ENCODE assay signal across 38 mouse cellular contexts in the genomic region with DNA sequence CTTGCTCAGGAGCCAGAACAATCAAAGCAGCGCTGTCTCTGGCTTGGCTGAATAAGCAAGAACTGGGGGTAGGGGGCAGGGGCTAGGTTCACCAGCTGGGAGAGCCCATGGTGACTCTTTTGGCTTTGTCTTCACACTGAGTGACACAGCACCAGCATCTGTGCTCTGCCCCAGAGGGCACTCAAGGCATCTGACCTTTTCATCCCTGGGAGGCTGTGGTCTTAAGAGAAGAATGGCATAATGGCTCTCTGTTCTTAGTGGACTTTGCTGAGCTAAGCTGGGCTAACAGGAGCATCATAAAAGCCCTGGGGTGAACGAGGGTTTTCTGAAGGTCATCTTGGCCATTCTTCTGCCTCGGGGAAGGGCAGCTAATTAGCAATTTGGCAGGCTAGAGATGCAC. TPM values are rescaled to one million over a fixed set of nuclear protein-coding genes. Genes with fewer than 3 reads are reported as not detected.
DNase-seq lines count a peak whose midpoint lies in the region; ATAC-seq and TF ChIP-seq lines count a peak whose summit lies in the region.
"Had no signal": no experiment of that assay in that cellular context is flagged by ENCODE, and none has a peak within 500 bp of the region (broad histone marks: within the 10 kb centered on the region; RNA-seq: fewer than 3 reads in every experiment).

No protein-coding gene starts in this region.

- no peaks in the 10 kb centered on the region for H3K27me3 ChIP-seq in hindbrain, embryonic 11.5 days (ENCODE audit: control insufficient read depth, insufficient read depth, low read length)
- H3K27me3 ChIP-seq in hindbrain, postnatal 0 days (ENCODE audit: insufficient read depth, low read length) = no peaks in the 10 kb centered on the region
- H3K27me3 ChIP-seq in limb, embryonic 10.5 days (ENCODE audit: low read depth, poor library complexity, severe bottlenecking) = no peaks in the 10 kb centered on the region
- H3K27me3 ChIP-seq: embryonic facial prominence, embryonic 12.5 days; forebrain, embryonic 15.5 days; heart, embryonic 12.5 days; hindbrain, embryonic 15.5 days; intestine, embryonic 15.5 days; limb, embryonic 12.5 days; midbrain, embryonic 13.5 days; neural tube, embryonic 12.5 days had no signal

- no peaks in the 10 kb centered on the region for H3K4me1 ChIP-seq in hindbrain, embryonic 11.5 days (replicated peaks; ENCODE audit: control insufficient read depth, insufficient read depth, low read length)
- H3K4me1 ChIP-seq in hindbrain, postnatal 0 days (ENCODE audit: insufficient read depth, low read length) = no peaks in the 10 kb centered on the region
- peaks cover 25% of the 10 kb centered on the region for H3K4me1 ChIP-seq in limb, embryonic 10.5 days
- H3K4me1 ChIP-seq: forebrain, embryonic 15.5 days; heart, embryonic 12.5 days; intestine, embryonic 15.5 days had no signal

- H3K4me2 ChIP-seq in hindbrain, embryonic 11.5 days (replicated peaks; ENCODE audit: low read depth, low read length) = no peak overlapping the region
- H3K4me2 ChIP-seq in hindbrain, postnatal 0 days (ENCODE audit: low read depth, low read length) = no peak overlapping the region
- H3K4me2 ChIP-seq: embryonic facial prominence, embryonic 12.5 days; forebrain, embryonic 15.5 days; heart, embryonic 12.5 days; hindbrain, embryonic 15.5 days; intestine, embryonic 15.5 days; limb, embryonic 12.5 days; liver, embryonic 15.5 days; lung, embryonic 14.5 days; midbrain, embryonic 13.5 days; neural tube, embryonic 12.5 days had no signal

- 9% methylated on average over 3 of the region's 3 CpGs for WGBS in hindbrain, embryonic 11.5 days
- WGBS in hindbrain, postnatal 0 days = 8% methylated on average over 3 of the region's 3 CpGs
- WGBS in limb, embryonic 10.5 days = 21% methylated on average over 3 of the region's 3 CpGs

- no peak for TF ChIP-seq CTCF in hindbrain, postnatal 0 days (IDR thresholded peaks at IDR 0.05; ENCODE audit: low read depth)

- no peak for ATAC-seq in hindbrain, embryonic 11.5 days (ENCODE audit: low FRiP score)
- ATAC-seq in hindbrain, postnatal 0 days = no peak
- ATAC-seq: CD4-positive, CD25-positive, alpha-beta regulatory T cell, adult 4 months; forebrain, embryonic 15.5 days; intestine, embryonic 15.5 days; midbrain, embryonic 13.5 days had no signal

- no peaks in the 10 kb centered on the region for H3K9me3 ChIP-seq in hindbrain, embryonic 11.5 days (ENCODE audit: control insufficient read depth, low read length)
- no peaks in the 10 kb centered on the region for H3K9me3 ChIP-seq in hindbrain, postnatal 0 days (ENCODE audit: low read length)
- no peaks in the 10 kb centered on the region for H3K9me3 ChIP-seq in limb, embryonic 10.5 days (replicated peaks)
- H3K9me3 ChIP-seq: embryonic facial prominence, embryonic 12.5 days; forebrain, embryonic 15.5 days; heart, embryonic 12.5 days; hindbrain, embryonic 15.5 days; intestine, embryonic 15.5 days; limb, embryonic 12.5 days; liver, embryonic 15.5 days; midbrain, embryonic 13.5 days; neural tube, embryonic 12.5 days had no signal

- no peak overlapping the region for H3K27ac ChIP-seq in hindbrain, embryonic 11.5 days (ENCODE audit: low read depth, low read length)
- no peak overlapping the region for H3K27ac ChIP-seq in hindbrain, postnatal 0 days
- peak overlapping the region; percentile 53; the same call in 1 of the 2 replicates for H3K27ac ChIP-seq in limb, embryonic 10.5 days
- H3K27ac ChIP-seq: embryonic facial prominence, embryonic 12.5 days; forebrain, embryonic 15.5 days; heart, adult 2 months; hindbrain, embryonic 15.5 days; intestine, embryonic 15.5 days; kidney, postnatal 0 days; limb, embryonic 12.5 days; liver, embryonic 15.5 days; midbrain, embryonic 13.5 days; neural tube, embryonic 12.5 days; stomach, postnatal 0 days had no signal

- H3K36me3 ChIP-seq in hindbrain, embryonic 11.5 days (ENCODE audit: control insufficient read depth, insufficient read depth, low read length) = no peaks in the 10 kb centered on the region
- no peaks in the 10 kb centered on the region for H3K36me3 ChIP-seq in hindbrain, postnatal 0 days (ENCODE audit: insufficient read depth, low read length)
- H3K36me3 ChIP-seq in limb, embryonic 10.5 days = no peaks in the 10 kb centered on the region
- H3K36me3 ChIP-seq: embryonic facial prominence, embryonic 12.5 days; forebrain, embryonic 15.5 days; heart, embryonic 12.5 days; hindbrain, embryonic 15.5 days; intestine, embryonic 15.5 days; limb, embryonic 12.5 days; liver, embryonic 15.5 days; midbrain, embryonic 13.5 days; neural tube, embryonic 12.5 days had no signal

- no peak overlapping the region for H3K9ac ChIP-seq in hindbrain, embryonic 11.5 days (ENCODE audit: low read depth, low read length)
- no peak overlapping the region for H3K9ac ChIP-seq in hindbrain, postnatal 0 days (replicated peaks; ENCODE audit: low read length)
- H3K9ac ChIP-seq: embryonic facial prominence, embryonic 12.5 days; forebrain, embryonic 15.5 days; heart, embryonic 12.5 days; hindbrain, embryonic 15.5 days; intestine, embryonic 15.5 days; limb, embryonic 12.5 days; liver, embryonic 15.5 days; lung, embryonic 14.5 days; midbrain, embryonic 13.5 days; neural tube, embryonic 12.5 days had no signal

- DNase-seq in hindbrain, embryonic 11.5 days (ENCODE audit: low spot score) = peak; percentile 34
- DNase-seq in hindbrain, postnatal 0 days (ENCODE audit: low spot score) = no peak
- DNase-seq in Muller cell, postnatal 12 days (ENCODE audit: inconsistent ontology term) = peak; percentile 73
- peak; percentile 88 for DNase-seq in embryo, embryonic 10 days (ENCODE audit: low spot score)
- no peak for DNase-seq in limb, embryonic 10.5 days (ENCODE audit: low spot score)
- no peak for DNase-seq in testis, postnatal 10 days (ENCODE audit: low spot score)
- no peak for DNase-seq in ovary, postnatal 36 days (ENCODE audit: low spot score)
- DNase-seq in layer of hippocampus, postnatal 36 days = no peak
- DNase-seq: adrenal gland, adult 8-10 months; cerebellum, adult 2 months; heart, adult 2 months; heart, postnatal 4 days; kidney, adult 2 months; kidney, postnatal 4 days; lung, embryonic 14.5 days; lung, postnatal 14 days; thymus, postnatal 4 days had no signal

- no peak overlapping the region for H3K4me3 ChIP-seq in hindbrain, embryonic 11.5 days (ENCODE audit: low read depth, low read length)
- no peak overlapping the region for H3K4me3 ChIP-seq in hindbrain, postnatal 0 days (ENCODE audit: low read length)
- no peak overlapping the region for H3K4me3 ChIP-seq in limb, embryonic 10.5 days
- H3K4me3 ChIP-seq: embryonic facial prominence, embryonic 12.5 days; forebrain, embryonic 15.5 days; heart, adult 2 months; heart, embryonic 12.5 days; hindbrain, embryonic 15.5 days; intestine, embryonic 15.5 days; limb, embryonic 12.5 days; liver, embryonic 15.5 days; midbrain, embryonic 13.5 days; neural tube, embryonic 12.5 days had no signal

RNA-seq across cellular contexts. Expression of gene Tnp1, which starts 44.6 kb away (rescaled TPM):
- not detected in 2 replicates for polyA plus RNA-seq in hindbrain, embryonic 11.5 days (2014; fragmentation: Nextera tagmentation; extraction: Ambion mirVana)
- total RNA-seq in hindbrain, postnatal 0 days (2014; rRNA removed) = not detected in 2 replicates
- polyA plus RNA-seq in hindbrain, postnatal 0 days (2015; fragmentation: Nextera tagmentation; extraction: Ambion mirVana) = not detected in 2 replicates
- not detected in 2 replicates for polyA plus RNA-seq in limb, embryonic 10.5 days (2016; fragmentation: Nextera tagmentation; extraction: Ambion mirVana)
- not detected for total RNA-seq in layer of hippocampus, postnatal 36 days (2021)
- total RNA-seq: adrenal gland, adult 8-10 months; adrenal gland, postnatal 4 days; gastrocnemius, adult 8-10 months; gastrocnemius, postnatal 4 days; heart, adult 2 months; heart, postnatal 4 days; layer of hippocampus, adult 8-10 months; layer of hippocampus, postnatal 25 days; liver, adult 2 months had no signal
- polyA plus RNA-seq: CD4-positive, CD25-positive, alpha-beta regulatory T cell, adult 4 months; cerebellum, adult 2 months; embryonic facial prominence, embryonic 12.5 days; forebrain, embryonic 15.5 days; heart, embryonic 12.5 days; heart, postnatal 0 days; hindbrain, embryonic 15.5 days; intestine, embryonic 15.5 days; kidney, postnatal 0 days; limb, embryonic 12.5 days; liver, adult 2 months; liver, embryonic 15.5 days; lung, embryonic 14.5 days; midbrain, embryonic 13.5 days; neural tube, embryonic 12.5 days; spleen, adult 2 months; stomach, postnatal 0 days; thymus, postnatal 0 days had no signal

Comparison
In these comparisons a context has a peak if more than half of its experiments do, and no peak if none do; other contexts are left out.
1. DNase-seq: peak in hindbrain, embryonic 11.5 days (single experiment), Muller cell, postnatal 12 days (single experiment) and embryo, embryonic 10 days (single experiment); none in hindbrain, postnatal 0 days (single experiment), limb, embryonic 10.5 days (single experiment), testis, postnatal 10 days (single experiment), ovary, postnatal 36 days (single experiment) and layer of hippocampus, postnatal 36 days (0 of 2).